Mouse (Mus musculus) midbrain, embryonic 13.5 days (tissue): Measurements from ENCODE around the gene Wdr41. TPM values are rescaled to one million over a fixed set of nuclear protein-coding genes. Genes with fewer than 3 reads are reported as not detected.

Experiments used
- ATAC-seq: fragments of 200-750 bp; cut with Nextera tagmentation; 2 replicates; pipeline ENCODE4 v1.8.0; 2017; ENCODE audit warnings: mild to moderate bottlenecking, moderate TSS enrichment, moderate library complexity
- H3K27ac ChIP-seq: fragments of 300-500 bp; sonication (generic); 2 replicates; pipeline ENCODE4 v1.5.1; 2015; ENCODE audit warnings: inconsistent platforms, mild to moderate bottlenecking, moderate library complexity
- H3K27me3 ChIP-seq: fragments of 300-500 bp; sonication (generic); 2 replicates; pipeline ENCODE4 v1.6.1; 2015; ENCODE audit warnings: mild to moderate bottlenecking, inconsistent platforms
- H3K36me3 ChIP-seq: fragments of 300-500 bp; sonication (generic); 2 replicates; pipeline ENCODE4 v1.6.1; 2015; ENCODE audit warnings: mild to moderate bottlenecking, inconsistent platforms
- H3K4me1 ChIP-seq: fragments of 300-500 bp; sonication (generic); replicated peaks from 2 replicates; pipeline ENCODE4 v1.6.1; 2015; ENCODE audit warnings: inconsistent platforms
- H3K4me2 ChIP-seq: fragments of 300-500 bp; sonication (generic); replicated peaks from 2 replicates; pipeline ENCODE4 v1.6.1; 2015; ENCODE audit warnings: moderate library complexity, mild to moderate bottlenecking, inconsistent platforms
- H3K4me3 ChIP-seq: fragments of 300-500 bp; sonication (generic); replicated peaks from 2 replicates; pipeline ENCODE4 v1.5.1; 2015; ENCODE audit warnings: mild to moderate bottlenecking, inconsistent platforms
- H3K9ac ChIP-seq: fragments of 300-500 bp; sonication (generic); replicated peaks from 2 replicates; pipeline ENCODE4 v1.6.1; 2015; ENCODE audit warnings: mild to moderate bottlenecking, inconsistent platforms
- H3K9me3 ChIP-seq: fragments of 300-500 bp; sonication (generic); 2 replicates; pipeline ENCODE4 v1.6.1; 2016; ENCODE audit warnings: mild to moderate bottlenecking, inconsistent platforms
- WGBS: fragments of 180-500 bp; shearing (Covaris S2); methylation state at CpG from one replicate; pipeline ENCODE4 v1.1.7; 2015; 5-methylcytosine and 5-hydroxymethylcytosine counted together
- polyA plus RNA-seq: library from polyadenylated mRNA; unstranded; fragments of >200 nt; fragmentation: Nextera tagmentation; extraction: Ambion mirVana; gene quantifications from 2 replicates; pipeline ENCODE4 v1.2.1, GENCODE M21; 2015

Wdr41 gene
- polyA plus RNA-seq: 21.9 and 22.9 TPM in 2 replicates

DNA sequence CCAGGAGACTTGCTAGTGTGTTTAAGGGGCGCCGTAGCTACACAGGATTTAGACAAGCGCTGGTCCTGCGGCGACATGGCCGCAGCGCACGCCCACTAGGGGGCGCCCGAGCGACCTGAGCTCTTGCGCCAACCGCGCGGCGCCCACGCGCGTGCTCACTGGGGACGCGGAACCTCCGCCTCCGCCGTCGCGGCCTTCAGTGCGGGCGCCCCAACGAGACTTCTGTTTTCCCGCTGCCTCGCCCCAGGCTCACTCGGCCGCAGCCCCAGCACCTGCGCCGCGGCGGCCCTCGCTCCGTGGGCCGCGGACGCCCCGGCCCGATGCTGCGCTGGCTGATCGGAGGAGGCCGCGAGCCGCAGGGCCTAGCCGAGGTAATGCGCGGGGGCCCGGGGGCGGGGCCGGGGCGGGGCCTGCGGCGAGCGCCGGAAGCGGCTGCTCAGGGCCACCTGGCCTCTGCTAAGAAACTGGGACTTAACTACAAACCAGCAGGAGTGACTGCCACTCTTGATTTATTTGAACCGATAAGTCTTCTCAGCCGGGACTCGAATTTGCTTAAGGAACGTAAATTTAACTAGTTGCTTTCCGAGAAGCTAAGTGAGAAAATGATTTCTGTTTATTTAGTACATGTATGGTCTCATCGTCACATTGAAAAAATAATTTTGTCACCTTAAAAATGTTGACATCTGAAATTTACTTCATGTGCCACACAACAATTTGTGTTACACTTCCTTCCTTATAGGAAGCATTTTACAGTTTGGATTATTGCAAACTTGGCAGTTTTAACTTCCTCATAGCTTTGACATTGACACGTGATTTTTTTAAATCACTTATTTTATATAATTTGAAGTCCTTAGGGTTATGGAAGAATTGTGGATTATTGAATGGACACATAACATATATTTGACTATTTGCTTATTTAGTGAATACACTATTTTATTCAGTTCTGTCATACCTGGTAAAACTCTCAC, at the start of gene Wdr41:
Gene Wdr41 (plus strand): TSS at position 126 of the 968 bp plus-strand sequence.
- Histone ChIP-seq H3K4me3 (peak within 1 kb of the TSS; percentile 70), H3K4me1 (peaks cover 19% of the 10 kb centered on the region), H3K9me3 (no peaks in the 10 kb centered on the region), H3K27me3 (no peaks in the 10 kb centered on the region), H3K9ac (peak within 1 kb of the TSS; percentile 92), H3K36me3 (peaks cover 10% of the 10 kb centered on the region), H3K27ac (peak within 1 kb of the TSS; percentile 96), H3K4me2 (peak within 1 kb of the TSS; percentile 53)
- WGBS: 2% methylated on average over 66 of the region's 68 CpGs
- ATAC-seq: peak; percentile 98

DNA sequence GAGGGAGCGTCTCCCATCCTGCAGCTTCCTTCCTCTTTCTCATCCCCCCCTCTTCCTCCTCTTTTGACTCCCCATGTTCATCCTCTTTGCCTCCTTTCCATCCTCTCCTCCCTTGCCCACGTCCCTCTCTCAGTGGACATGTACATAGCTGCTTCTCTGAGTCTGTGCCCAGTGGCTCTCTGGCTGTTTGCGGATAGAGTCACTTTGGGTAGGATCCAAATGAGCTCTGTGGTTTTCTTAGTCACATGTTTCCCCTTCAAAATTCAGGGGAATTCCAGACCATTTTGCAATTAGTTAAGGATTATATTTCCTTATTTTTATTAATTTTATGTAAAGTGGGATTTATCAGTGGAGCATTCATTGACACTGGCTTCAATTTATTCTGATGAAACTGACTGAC, 48.1 kb upstream of the Wdr41 start:
- Histone ChIP-seq H3K27ac (no peak overlapping the region), H3K4me3 (no peak overlapping the region), H3K27me3 (peaks cover 24% of the 10 kb centered on the region), H3K36me3 (no peaks in the 10 kb centered on the region), H3K9ac (no peak overlapping the region), H3K4me1 (no peaks in the 10 kb centered on the region), H3K4me2 (no peak overlapping the region), H3K9me3 (no peaks in the 10 kb centered on the region)
- 75% methylated on average over 3 of the region's 3 CpGs for WGBS
- no peak for ATAC-seq

DNA sequence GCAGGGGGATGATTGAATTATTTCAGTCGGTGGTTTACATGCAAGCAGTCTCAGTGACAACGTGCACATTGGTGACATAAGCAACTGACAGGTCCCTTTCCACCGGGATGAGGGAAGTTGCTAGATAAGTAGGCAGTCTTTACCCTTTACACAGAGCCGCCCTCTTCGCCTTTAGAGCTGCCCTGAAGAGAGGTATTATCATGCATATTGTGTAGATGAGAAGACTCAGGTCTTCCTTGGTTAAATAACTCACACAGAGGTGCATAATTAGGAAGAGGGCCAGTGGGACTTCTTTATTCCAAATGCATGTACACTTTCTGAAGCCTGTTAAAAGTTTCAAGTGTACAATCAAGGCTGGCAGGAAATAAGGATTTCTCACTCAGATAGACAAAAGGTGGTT, 37.7 kb upstream of the Wdr41 start:
- H3K4me3 ChIP-seq: no peak overlapping the region
- H3K9me3 ChIP-seq: no peaks in the 10 kb centered on the region
- ATAC-seq: no peak
- 43% methylated on average over 5 of the region's 5 CpGs for whole genome bisulfite sequencing
- no peak overlapping the region for H3K9ac ChIP-seq
- H3K36me3 ChIP-seq: no peaks in the 10 kb centered on the region
- H3K27me3 ChIP-seq: peaks cover 28% of the 10 kb centered on the region
- no peaks in the 10 kb centered on the region for H3K4me1 ChIP-seq
- H3K4me2 ChIP-seq: no peak overlapping the region
- H3K27ac ChIP-seq: no peak overlapping the region

DNA sequence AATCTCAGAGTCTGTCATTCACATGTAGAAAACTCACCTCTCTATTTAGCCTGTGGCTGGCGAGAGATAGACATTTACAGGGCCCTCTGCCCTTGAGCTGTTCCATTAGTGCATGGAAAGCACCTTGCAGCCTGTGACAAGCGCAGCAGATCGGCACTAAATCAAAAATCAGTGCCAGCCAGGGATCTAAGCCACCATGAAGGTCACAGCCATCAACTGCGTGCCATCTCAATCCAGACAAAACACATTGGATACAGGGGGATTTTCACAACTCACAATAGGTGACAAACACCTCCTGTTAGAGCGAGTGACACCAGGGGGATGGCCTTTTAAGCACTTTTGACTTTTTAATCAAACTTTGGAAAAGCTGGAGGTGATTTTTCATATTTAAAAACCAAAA, 36.0 kb upstream of the Wdr41 start:
- no peak overlapping the region for H3K9ac ChIP-seq
- H3K4me3 ChIP-seq: no peak overlapping the region
- peaks cover 34% of the 10 kb centered on the region for H3K27me3 ChIP-seq
- no peak overlapping the region for H3K4me2 ChIP-seq
- H3K9me3 ChIP-seq: no peaks in the 10 kb centered on the region
- H3K36me3 ChIP-seq: no peaks in the 10 kb centered on the region
- 45% methylated on average over 5 of the region's 5 CpGs for WGBS
- ATAC-seq: no peak
- H3K27ac ChIP-seq: no peak overlapping the region
- H3K4me1 ChIP-seq: no peaks in the 10 kb centered on the region

DNA sequence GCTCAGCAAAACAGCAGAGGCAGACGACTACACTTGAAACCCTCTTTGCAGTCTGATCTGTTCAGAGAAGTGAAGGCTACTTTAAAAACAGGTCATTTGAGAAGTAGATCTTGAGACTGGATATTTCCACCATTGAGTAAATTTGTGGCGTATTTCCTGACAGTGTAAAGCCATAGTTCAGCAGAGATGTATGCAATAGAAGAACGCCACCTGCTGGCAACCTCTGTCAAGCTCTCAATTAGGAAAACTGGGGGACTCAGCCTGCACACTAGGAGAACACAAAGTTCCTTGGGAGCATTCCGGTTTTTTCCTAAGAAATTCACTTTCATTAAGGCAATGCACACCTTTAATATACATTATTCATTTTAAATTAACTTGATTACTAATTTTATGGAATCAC, 34.9 kb upstream of the Wdr41 start:
- H3K4me2 ChIP-seq: no peak overlapping the region
- no peak overlapping the region for H3K9ac ChIP-seq
- no peak for ATAC-seq
- 16% methylated on average over 4 of the region's 4 CpGs for WGBS
- H3K4me1 ChIP-seq: no peaks in the 10 kb centered on the region
- H3K9me3 ChIP-seq: no peaks in the 10 kb centered on the region
- H3K36me3 ChIP-seq: no peaks in the 10 kb centered on the region
- peaks cover 34% of the 10 kb centered on the region for H3K27me3 ChIP-seq
- H3K4me3 ChIP-seq: no peak overlapping the region
- H3K27ac ChIP-seq: no peak overlapping the region

DNA sequence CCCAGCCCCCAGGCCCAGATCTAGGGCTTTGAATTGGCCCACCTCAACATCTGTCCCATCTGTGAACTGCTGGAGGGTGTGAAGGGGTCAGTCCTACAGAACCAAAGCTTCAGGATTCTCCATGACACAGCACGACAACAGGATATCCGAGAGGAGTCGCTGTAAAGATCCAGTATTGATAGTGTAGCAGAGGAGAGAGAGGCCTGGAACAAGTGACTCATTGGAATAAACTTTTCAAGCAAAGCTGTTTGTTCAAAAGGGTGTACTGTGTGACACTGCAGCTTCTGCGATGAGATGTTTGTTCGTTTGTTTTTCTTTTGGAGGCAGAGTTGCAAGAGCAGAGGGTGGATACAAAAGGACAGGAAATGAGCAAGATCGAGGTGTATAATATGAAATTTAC, 20.2 kb upstream of the Wdr41 start:
- 85% methylated on average over 6 of the region's 6 CpGs for WGBS
- H3K4me3 ChIP-seq: no peak overlapping the region
- H3K36me3 ChIP-seq: no peaks in the 10 kb centered on the region
- no peaks in the 10 kb centered on the region for H3K4me1 ChIP-seq
- H3K27ac ChIP-seq: no peak overlapping the region
- no peak overlapping the region for H3K9ac ChIP-seq
- H3K27me3 ChIP-seq: 0 out of 2 replicates have a peak, but pooled peaks cover 2% of the 10 kb centered on the region
- ATAC-seq: no peak
- no peak overlapping the region for H3K4me2 ChIP-seq
- no peaks in the 10 kb centered on the region for H3K9me3 ChIP-seq

DNA sequence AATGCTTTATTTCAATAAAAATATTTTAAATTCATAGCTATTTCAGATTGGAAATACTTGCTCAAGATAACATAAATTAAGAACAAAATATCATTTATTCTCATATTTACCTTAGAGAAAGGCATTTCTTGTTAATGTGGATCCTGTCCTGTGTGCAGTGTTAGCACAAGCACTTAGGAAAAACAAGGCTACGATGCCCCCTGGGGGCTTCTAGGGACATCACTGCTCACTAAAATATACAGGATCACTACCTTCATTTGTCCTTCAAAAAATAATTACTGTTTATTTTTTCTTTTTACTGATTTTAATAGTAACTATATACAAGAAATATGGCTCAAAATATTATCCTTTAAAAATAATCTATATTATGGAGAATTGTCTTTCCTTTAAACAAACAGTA, 18.2 kb upstream of the Wdr41 start:
- Histone ChIP-seq H3K27ac (no peak overlapping the region), H3K9ac (no peak overlapping the region), H3K4me1 (no peaks in the 10 kb centered on the region), H3K4me3 (no peak overlapping the region), H3K27me3 (0 out of 2 replicates have a peak, but pooled peaks cover 2% of the 10 kb centered on the region), H3K9me3 (no peaks in the 10 kb centered on the region), H3K4me2 (no peak overlapping the region), H3K36me3 (no peaks in the 10 kb centered on the region)
- no peak for ATAC-seq
- 70% methylated on average over 1 of the region's 1 CpGs for WGBS

DNA sequence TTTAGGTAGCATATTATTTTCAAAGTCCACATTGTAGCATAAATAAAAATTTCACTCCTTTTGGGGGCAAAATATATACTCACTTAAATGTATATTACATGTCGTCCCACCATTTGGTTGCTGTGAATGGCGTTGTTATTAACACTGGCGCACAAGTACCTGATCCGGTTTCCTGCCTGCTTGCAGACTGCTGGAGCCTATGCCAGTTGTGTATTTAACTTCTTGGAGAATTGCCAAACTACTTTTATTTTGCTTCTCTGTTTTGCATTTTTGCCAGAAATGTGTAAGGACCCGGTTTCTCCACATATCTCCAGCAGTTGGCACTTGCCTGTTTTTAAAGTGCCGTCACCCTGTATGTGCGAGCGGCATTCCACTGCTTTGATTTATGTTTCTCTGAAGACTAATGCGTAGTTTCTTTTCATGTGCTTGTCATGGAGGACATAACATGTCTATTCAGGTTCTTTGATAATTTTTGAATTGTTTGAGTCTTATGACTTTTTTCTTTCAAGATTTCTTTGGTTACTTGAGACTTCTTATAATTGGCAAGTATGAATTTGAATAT, 6.1 kb upstream of the Wdr41 start:
- H3K9me3 ChIP-seq: no peaks in the 10 kb centered on the region
- H3K9ac ChIP-seq: no peak overlapping the region
- no peaks in the 10 kb centered on the region for H3K4me1 ChIP-seq
- H3K27me3 ChIP-seq: no peaks in the 10 kb centered on the region
- H3K4me2 ChIP-seq: no peak overlapping the region
- no peak for ATAC-seq
- H3K27ac ChIP-seq: no peak overlapping the region
- no peak overlapping the region for H3K4me3 ChIP-seq
- WGBS: 86% methylated on average over 9 of the region's 9 CpGs
- H3K36me3 ChIP-seq: no peaks in the 10 kb centered on the region

DNA sequence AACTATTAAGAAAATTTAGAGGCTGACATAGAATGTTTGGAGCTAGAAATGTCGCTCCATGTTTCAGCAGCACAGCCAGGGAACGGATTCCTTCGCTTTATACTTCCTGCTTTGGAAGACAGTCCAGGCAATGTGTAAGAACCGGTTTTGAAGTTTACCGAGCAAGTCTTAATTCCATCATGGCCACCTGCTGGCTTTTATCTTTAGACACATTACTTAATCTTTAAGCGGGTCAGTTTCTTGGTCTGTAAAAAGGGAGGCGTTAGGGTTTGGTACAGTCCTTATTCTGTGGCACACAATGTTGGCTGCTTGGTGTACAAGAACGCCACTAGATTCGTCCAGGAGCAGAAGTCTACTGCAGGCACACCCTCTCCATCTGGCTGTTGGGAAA, 321 bp upstream of the Wdr41 start:
- H3K4me1 ChIP-seq: peaks cover 19% of the 10 kb centered on the region
- WGBS: 22% methylated on average over 9 of the region's 9 CpGs
- peak overlapping the region; percentile 70 for H3K4me3 ChIP-seq
- H3K36me3 ChIP-seq: peaks cover 3% of the 10 kb centered on the region; the same call in 1 of the 2 replicates
- peak overlapping the region; percentile 96 for H3K27ac ChIP-seq
- no peaks in the 10 kb centered on the region for H3K9me3 ChIP-seq
- no peaks in the 10 kb centered on the region for H3K27me3 ChIP-seq
- peak overlapping the region; percentile 53 for H3K4me2 ChIP-seq
- H3K9ac ChIP-seq: 0 out of 2 replicates have a peak overlapping the region, but pooled peaks have one; percentile 23
- ATAC-seq: no peak

DNA sequence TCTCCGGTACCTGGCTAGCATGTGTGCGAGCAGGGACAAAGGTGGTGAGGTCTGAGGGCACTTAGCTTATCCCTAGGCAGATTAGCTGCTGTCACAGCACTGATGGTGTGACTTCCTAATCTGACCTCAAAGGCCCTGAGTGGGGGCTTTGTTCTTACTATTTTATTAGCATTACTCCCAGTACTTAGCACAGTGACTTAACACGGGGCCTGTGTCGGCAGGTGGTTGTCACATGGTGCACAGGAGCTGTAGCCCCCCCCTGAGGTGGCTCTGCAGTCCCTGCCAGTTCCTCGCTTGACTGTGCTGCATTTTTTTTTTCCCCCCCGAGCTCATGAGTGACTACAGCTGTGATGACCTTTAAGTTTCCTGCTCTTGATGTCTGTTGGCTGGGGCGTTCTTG, 2.9 kb downstream of the Wdr41 start:
- peaks cover 20% of the 10 kb centered on the region for H3K36me3 ChIP-seq
- no peak for ATAC-seq
- 30% methylated on average over 7 of the region's 7 CpGs for WGBS
- H3K4me2 ChIP-seq: no peak overlapping the region
- H3K27ac ChIP-seq: no peak overlapping the region
- no peaks in the 10 kb centered on the region for H3K27me3 ChIP-seq
- no peak overlapping the region for H3K9ac ChIP-seq
- H3K9me3 ChIP-seq: no peaks in the 10 kb centered on the region
- no peak overlapping the region for H3K4me3 ChIP-seq
- peaks cover 19% of the 10 kb centered on the region for H3K4me1 ChIP-seq

DNA sequence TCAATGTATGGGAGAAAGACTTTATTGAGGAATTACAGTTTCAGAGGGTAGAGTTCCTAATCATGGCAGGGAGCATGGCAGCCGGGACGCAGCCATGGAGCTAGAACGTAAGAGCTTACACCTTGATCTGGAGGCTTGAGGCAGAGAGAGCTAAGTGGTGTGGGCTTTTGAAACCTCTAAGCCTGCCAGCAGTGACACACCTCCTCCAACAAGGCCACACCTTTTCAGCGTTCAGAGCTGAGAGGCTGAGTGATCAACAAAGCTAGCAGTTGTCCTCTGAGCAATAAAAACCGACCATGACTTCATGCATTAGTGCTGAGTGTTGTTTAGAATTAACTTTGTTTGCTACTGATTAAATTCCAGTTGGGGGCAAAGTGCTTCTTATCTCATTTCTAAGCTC, 14.4 kb downstream of the Wdr41 start:
- no peak for ATAC-seq

DNA sequence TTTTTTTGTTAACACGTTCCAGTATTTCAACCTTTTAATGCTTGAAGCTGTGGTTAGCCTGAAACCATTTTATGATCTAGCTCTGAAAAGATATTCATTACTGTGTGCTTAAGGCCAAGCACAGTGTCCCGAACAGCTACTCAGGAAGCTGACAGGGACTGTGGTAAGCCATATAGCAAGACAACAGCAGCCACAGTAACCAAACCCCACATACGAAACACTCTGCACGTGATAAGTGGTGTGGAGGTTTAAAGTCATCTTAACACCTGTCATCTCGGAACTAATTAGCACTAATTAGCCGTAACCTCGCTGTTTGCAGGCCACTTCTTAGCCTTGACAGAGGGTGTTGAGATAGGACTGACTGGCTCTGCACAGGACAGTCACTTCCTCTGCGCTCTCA, 31.1 kb downstream of the Wdr41 start:
- H3K4me1 ChIP-seq: no peaks in the 10 kb centered on the region
- H3K36me3 ChIP-seq: peaks cover 14% of the 10 kb centered on the region
- 85% methylated on average over 8 of the region's 8 CpGs for WGBS
- no peaks in the 10 kb centered on the region for H3K27me3 ChIP-seq
- H3K9me3 ChIP-seq: no peaks in the 10 kb centered on the region
- no peak overlapping the region for H3K4me3 ChIP-seq
- no peak overlapping the region for H3K9ac ChIP-seq
- H3K27ac ChIP-seq: no peak overlapping the region
- no peak overlapping the region for H3K4me2 ChIP-seq
- ATAC-seq: no peak

More for the DNA sequence above, 14.4 kb downstream of the Wdr41 start:
- WGBS: 73% methylated on average over 5 of the region's 5 CpGs
- Histone ChIP-seq H3K27me3 (no peaks in the 10 kb centered on the region), H3K36me3 (no peaks in the 10 kb centered on the region; the same call in 1 of the 2 replicates), H3K9me3 (no peaks in the 10 kb centered on the region), H3K27ac (no peak overlapping the region), H3K4me1 (no peaks in the 10 kb centered on the region), H3K4me3 (no peak overlapping the region), H3K9ac (no peak overlapping the region), H3K4me2 (no peak overlapping the region)
